Mouse (Mus musculus): Measurements from ENCODE around the gene Copz2.
"Not testable (repeated sequence)": the region's sequence is repeated elsewhere in the genome, so short reads cannot be mapped to it uniquely, and the experiment has no call there.

The Copz2 gene

GRCm38 (mm10) chr11:96849681-96850467 is at the start of gene Copz2:
Copz2 (plus strand) TSS chr11:96849870.
- DNase-seq (ENCODE audit: low spot score in 2 of 2), result peak; percentile 30 to 65

GRCm38 (mm10) chr11:96805606-96806005 is 44.1 kb upstream of the Copz2 start:
- no peak for DNase-seq (ENCODE audit: low spot score in 2 of 2)

- no peak for DNase-seq (ENCODE audit: low spot score in 2 of 2)
Observed at GRCm38 (mm10) chr11:96808066-96808465, 41.6 kb upstream of the Copz2 start.

- DNase-seq (ENCODE audit: low spot score in 2 of 2), result no peak
Observed at GRCm38 (mm10) chr11:96809562-96810235, 40.0 kb upstream of the Copz2 start.

GRCm38 (mm10) chr11:96811188-96811587 is 38.5 kb upstream of the Copz2 start:
- not testable (repeated sequence) for DNase-seq (ENCODE audit: low spot score in 2 of 2)

- DNase-seq (ENCODE audit: low spot score in 2 of 2), result no peak
Observed at GRCm38 (mm10) chr11:96813455-96813854, 36.2 kb upstream of the Copz2 start.

- no peak for DNase-seq (ENCODE audit: low spot score in 2 of 2)
Observed at GRCm38 (mm10) chr11:96813920-96814319, 35.8 kb upstream of the Copz2 start.

- DNase-seq (ENCODE audit: low spot score in 2 of 2), result no peak
Observed at GRCm38 (mm10) chr11:96814443-96814842, 35.2 kb upstream of the Copz2 start.

GRCm38 (mm10) chr11:96815895-96816294 is 33.8 kb upstream of the Copz2 start:
- no peak for DNase-seq (ENCODE audit: low spot score in 2 of 2)

- DNase-seq (ENCODE audit: low spot score in 2 of 2), result no peak
Observed at GRCm38 (mm10) chr11:96816494-96816893, 33.2 kb upstream of the Copz2 start.

GRCm38 (mm10) chr11:96816979-96817378 is 32.7 kb upstream of the Copz2 start:
- no peak for DNase-seq (ENCODE audit: low spot score in 2 of 2)

- no peak for DNase-seq (ENCODE audit: low spot score in 2 of 2)
Observed at GRCm38 (mm10) chr11:96818128-96818710, 31.5 kb upstream of the Copz2 start.

- no peak for DNase-seq (ENCODE audit: low spot score in 2 of 2)
Observed at GRCm38 (mm10) chr11:96821956-96822355, 27.7 kb upstream of the Copz2 start.

- no peak for DNase-seq (ENCODE audit: low spot score in 2 of 2)
Observed at GRCm38 (mm10) chr11:96822675-96823470, 26.8 kb upstream of the Copz2 start.

GRCm38 (mm10) chr11:96823471-96823837 is 26.2 kb upstream of the Copz2 start:
- DNase-seq (ENCODE audit: low spot score in 2 of 2), result no peak

GRCm38 (mm10) chr11:96823880-96824782 is 25.5 kb upstream of the Copz2 start:
- peak; percentile 69 to 85 for DNase-seq (ENCODE audit: low spot score in 2 of 2)

GRCm38 (mm10) chr11:96824783-96825495 is 24.7 kb upstream of the Copz2 start:
- peak in 1 of 2 experiments; percentile 36 for DNase-seq (ENCODE audit: low spot score in 2 of 2)

GRCm38 (mm10) chr11:96826481-96826880 is 23.2 kb upstream of the Copz2 start:
- DNase-seq (ENCODE audit: low spot score in 2 of 2), result no peak

GRCm38 (mm10) chr11:96827062-96827581 is 22.5 kb upstream of the Copz2 start:
- no peak for DNase-seq (ENCODE audit: low spot score in 2 of 2)

GRCm38 (mm10) chr11:96827917-96828316 is 21.8 kb upstream of the Copz2 start:
- DNase-seq (ENCODE audit: low spot score in 2 of 2), result no peak
